In genomic region chr19:6654550-6654949, GRCm38 (mm10) we compare ENCODE assay signal across 21 mouse cellular contexts.
DNase-seq lines count a peak whose midpoint lies in the region; ATAC-seq and TF ChIP-seq lines count a peak whose summit lies in the region.
"Had no signal": no experiment of that assay in that cellular context is flagged by ENCODE, and none has a peak within 500 bp of the region (broad histone marks: within the 10 kb centered on the region; RNA-seq: fewer than 3 reads in every experiment).

No protein-coding gene starts in this region.

- ATAC-seq in midbrain, embryonic 14.5 days (ENCODE audit: low FRiP score, low TSS enrichment), result no peak
- ATAC-seq: forebrain, embryonic 13.5 days; inflammation-experienced regulatory T-cells, adult 6 months had no signal

- H3K36me3 ChIP-seq in thymus, adult 2 months (ENCODE audit: control insufficient read depth, insufficient read depth, low read length), result no peaks in the 10 kb centered on the region
- H3K36me3 ChIP-seq in midbrain, embryonic 14.5 days (ENCODE audit: control insufficient read depth, insufficient read depth, low read length), result no peaks in the 10 kb centered on the region
- H3K36me3 ChIP-seq: embryonic facial prominence, embryonic 12.5 days; heart, embryonic 10.5 days; hindbrain, embryonic 12.5 days; lung, embryonic 15.5 days; midbrain, embryonic 12.5 days had no signal

- no peak overlapping the region for H3K4me3 ChIP-seq in cerebellum, adult 2 months (replicated peaks; ENCODE audit: insufficient read depth, low read depth, low read length)
- H3K4me3 ChIP-seq in left cerebral cortex, adult 2 months, result no peak overlapping the region
- H3K4me3 ChIP-seq in thymus, adult 2 months (ENCODE audit: control insufficient read depth, insufficient read depth, low read length), result no peak overlapping the region
- no peak overlapping the region for H3K4me3 ChIP-seq in midbrain, embryonic 14.5 days (replicated peaks; ENCODE audit: low read depth, low read length)
- H3K4me3 ChIP-seq: embryonic facial prominence, embryonic 12.5 days; erythroblast, embryonic 14.5 days; forebrain, embryonic 13.5 days; heart, embryonic 10.5 days; hindbrain, embryonic 12.5 days; lung, embryonic 15.5 days; midbrain, embryonic 12.5 days; myocyte had no signal

- H3K9ac ChIP-seq in midbrain, embryonic 14.5 days (replicated peaks; ENCODE audit: low read length), result no peak overlapping the region
- H3K9ac ChIP-seq: embryonic facial prominence, embryonic 12.5 days; forebrain, embryonic 13.5 days; hindbrain, embryonic 12.5 days; lung, embryonic 15.5 days; midbrain, embryonic 12.5 days had no signal

- no peak overlapping the region for H3K27ac ChIP-seq in cerebellum, adult 2 months (ENCODE audit: insufficient read depth, low read length)
- no peak overlapping the region for H3K27ac ChIP-seq in left cerebral cortex, adult 2 months
- no peak overlapping the region for H3K27ac ChIP-seq in thymus, adult 2 months (ENCODE audit: control insufficient read depth, insufficient read depth, low read length)
- no peak overlapping the region for H3K27ac ChIP-seq in midbrain, embryonic 14.5 days (replicated peaks; ENCODE audit: low read depth, low read length)
- H3K27ac ChIP-seq: embryonic facial prominence, embryonic 12.5 days; forebrain, embryonic 13.5 days; heart, embryonic 10.5 days; hindbrain, embryonic 12.5 days; lung, embryonic 15.5 days; midbrain, embryonic 12.5 days had no signal

- no peak for TF ChIP-seq POLR2A in cerebellum, adult 2 months (IDR thresholded peaks at IDR 0.05; ENCODE audit: borderline replicate concordance, insufficient read depth, low read length)
- no peak for TF ChIP-seq POLR2A in thymus, adult 2 months (IDR thresholded peaks at IDR 0.05; ENCODE audit: control insufficient read depth, extremely low read depth, insufficient read depth, low read length, poor library complexity)

- H3K4me2 ChIP-seq in midbrain, embryonic 14.5 days (ENCODE audit: low read length), result no peak overlapping the region
- H3K4me2 ChIP-seq: embryonic facial prominence, embryonic 12.5 days; forebrain, embryonic 13.5 days; hindbrain, embryonic 12.5 days; lung, embryonic 15.5 days; midbrain, embryonic 12.5 days had no signal

- 92% methylated on average over 5 of the region's 5 CpGs for WGBS in cerebellum, adult 2 months
- 93% methylated on average over 5 of the region's 5 CpGs for WGBS in thymus, adult 2 months
- 80% methylated on average over 5 of the region's 5 CpGs for WGBS in midbrain, embryonic 14.5 days

- H3K9me3 ChIP-seq in midbrain, embryonic 14.5 days (ENCODE audit: control insufficient read depth, low read length), result no peaks in the 10 kb centered on the region
- H3K9me3 ChIP-seq: embryonic facial prominence, embryonic 12.5 days; forebrain, embryonic 13.5 days; heart, embryonic 10.5 days; hindbrain, embryonic 12.5 days; lung, embryonic 15.5 days; midbrain, embryonic 12.5 days had no signal

- no peak for DNase-seq in cerebellum, adult 2 months
- DNase-seq in cerebellum, adult 9-10 months, result no peak
- no peak for DNase-seq in left cerebral cortex, adult 2 months (ENCODE audit: extremely low spot score in 1 of 2, low spot score in 2 of 2)
- no peak for DNase-seq in left cerebral cortex, postnatal 10 days (ENCODE audit: extremely low spot score in 1 of 2, low spot score in 2 of 2)
- DNase-seq in thymus, postnatal 4 days, result peak; percentile 36
- DNase-seq in thymus, adult 2 months, result no peak
- DNase-seq in spleen, adult 18-20 months, result no peak
- no peak for DNase-seq in midbrain, embryonic 14.5 days
- DNase-seq: adrenal gland, adult 2 months; cerebellum, postnatal 10 days; gastrocnemius, postnatal 36 days; kidney, postnatal 4 days had no signal

- TF ChIP-seq CTCF in cerebellum, adult 2 months (IDR thresholded peaks at IDR 0.05; ENCODE audit: borderline replicate concordance, insufficient read depth, low read depth, low read length), result peak; percentile 28; the same call in 1 of the 2 replicates
- peak; percentile 11; the same call in 1 of the 2 replicates for TF ChIP-seq CTCF in left cerebral cortex, adult 2 months (IDR thresholded peaks at IDR 0.05)
- no peak for TF ChIP-seq CTCF in thymus, adult 2 months (IDR thresholded peaks at IDR 0.05; ENCODE audit: borderline replicate concordance, control insufficient read depth, extremely low read depth, insufficient read depth, low read length, poor library complexity)

- intact Hi-C loops in left cerebral cortex, adult 2 months (cut with DNase I), result no loop called here
- intact Hi-C loops in left cerebral cortex, postnatal 10 days (cut with DNase I), result no loop called here

- H3K27me3 ChIP-seq in cerebellum, adult 2 months (ENCODE audit: control insufficient read depth, insufficient read depth, low read length), result no peaks in the 10 kb centered on the region
- H3K27me3 ChIP-seq in thymus, adult 2 months (ENCODE audit: control insufficient read depth, insufficient read depth, low read length), result no peaks in the 10 kb centered on the region
- H3K27me3 ChIP-seq in midbrain, embryonic 14.5 days (ENCODE audit: control insufficient read depth, insufficient read depth, low read length), result no peaks in the 10 kb centered on the region
- H3K27me3 ChIP-seq: embryonic facial prominence, embryonic 12.5 days; forebrain, embryonic 13.5 days; hindbrain, embryonic 12.5 days; lung, embryonic 15.5 days; midbrain, embryonic 12.5 days had no signal

- H3K4me1 ChIP-seq in cerebellum, adult 2 months (ENCODE audit: control insufficient read depth, insufficient read depth, low read length), result no peaks in the 10 kb centered on the region
- no peaks in the 10 kb centered on the region for H3K4me1 ChIP-seq in thymus, adult 2 months (replicated peaks; ENCODE audit: control insufficient read depth, insufficient read depth, low read length)
- peaks cover 6% of the 10 kb centered on the region; the same call in 1 of the 2 replicates for H3K4me1 ChIP-seq in midbrain, embryonic 14.5 days (ENCODE audit: control insufficient read depth, insufficient read depth, low read length)
- H3K4me1 ChIP-seq: embryonic facial prominence, embryonic 12.5 days; forebrain, embryonic 13.5 days; heart, embryonic 10.5 days; lung, embryonic 15.5 days had no signal
